Mouse (Mus musculus) adrenal gland, postnatal 36 days (tissue): ENCODE data around the gene Rgs1. TPM values are rescaled to one million over a fixed set of nuclear protein-coding genes. Genes with fewer than 3 reads are reported as not detected.
A peak's percentile ranks its signal among the peaks of the same experiment; 100 is the strongest.

Experiments
- DNase-seq, 2 experiments: peaks; one replicate each; pipeline ENCODE4 v3.0.0; 2021; ENCODE audit warnings: mixed read lengths in 1 of 2
- total RNA-seq, 2 experiments: library from RNA; stranded (reverse); gene quantifications; 2 replicates each; pipeline ENCODE4 v1.2.3; 2021

Rgs1 gene
- total RNA-seq, 2 experiments from 2014 or later, result 1.4 to 3.3 TPM

GRCm38 (mm10) chr1:144197684-144198083 lies 51.4 kb downstream of the Rgs1 start:
- peak; percentile 18 to 41 for DNase-seq

Other genes with a start within 250 kb of the Rgs1 start
- gene Rgs2, start 245.1 kb downstream of the Rgs1 start, total RNA-seq, result 100 to 1,000 TPM; 524 to 538 TPM
- gene Rgs13, start 71.9 kb downstream of the Rgs1 start, total RNA-seq, result not detected